Mouse (Mus musculus): ENCODE data around the gene Ppa2. TPM values are rescaled to one million over a fixed set of nuclear protein-coding genes. Genes with fewer than 3 reads are reported as not detected.

The Ppa2 gene
- total and polyA plus RNA-seq, 3 experiments, result 33.6 to 36.3 TPM; not detected in 1

DNA sequence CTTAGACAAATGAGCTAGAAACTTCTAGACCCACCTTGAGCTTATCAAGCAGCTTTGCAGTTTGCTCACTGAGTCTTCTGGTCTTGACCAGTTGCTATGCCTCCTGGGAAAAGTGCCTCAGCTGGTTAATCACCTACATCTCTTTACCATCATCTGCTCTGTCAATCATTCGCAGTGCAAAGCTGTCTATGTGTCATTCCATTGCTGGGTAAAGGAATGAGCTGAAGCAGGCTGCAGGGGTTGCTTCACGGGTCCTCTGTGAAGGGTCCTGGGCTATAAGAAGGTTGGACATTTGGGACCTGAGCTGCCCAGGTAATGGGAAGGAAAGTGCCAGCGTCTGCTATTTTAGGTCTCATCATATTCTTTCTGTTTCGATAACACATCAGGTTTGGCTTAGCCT is 93.9 kb downstream of the Ppa2 start:
- H3K27ac ChIP-seq (ENCODE audit: control insufficient read depth, low read depth, low read length), result no peak overlapping the region
- H3K79me2 ChIP-seq (ENCODE audit: control insufficient read depth, insufficient read depth, low read length, poor library complexity), result no peaks in the 10 kb centered on the region
- H3K9ac ChIP-seq (ENCODE audit: control insufficient read depth, low read depth, low read length, poor library complexity, severe bottlenecking), result no peak overlapping the region
- H3K4me3 ChIP-seq (ENCODE audit: control insufficient read depth in 1 of 2, insufficient read depth in 1 of 2, low read depth in 2 of 2, low read length in 2 of 2), result no peak overlapping the region
- no peaks in the 10 kb centered on the region for H3K9me3 ChIP-seq (replicated peaks; ENCODE audit: insufficient read depth, low read length)
- H3K27me3 ChIP-seq (ENCODE audit: control insufficient read depth in 1 of 2, insufficient read depth in 2 of 2, low read length in 2 of 2), result no peaks in the 10 kb centered on the region; a peak in 1 of 4 replicates
- DNase-seq (ENCODE audit: low read depth, low spot score), result no peak
- H3K4me1 ChIP-seq (ENCODE audit: control insufficient read depth in 1 of 2, insufficient read depth in 2 of 2, low read length in 2 of 2), result no peaks in the 10 kb centered on the region
- TF ChIP-seq MAFK (IDR thresholded peaks at IDR 0.05; ENCODE audit: borderline replicate concordance, low read depth, low read length), result no peak
- TF ChIP-seq MAZ (IDR thresholded peaks at IDR 0.05; ENCODE audit: low read depth, low read length), result no peak
- no peak for TF ChIP-seq UBTF (IDR thresholded peaks at IDR 0.05; ENCODE audit: borderline replicate concordance, insufficient read depth, low read depth, low read length)
- no peak for TF ChIP-seq RAD21 (IDR thresholded peaks at IDR 0.05; ENCODE audit: low read depth, low read length)
- no peak for TF ChIP-seq GATA1 (IDR thresholded peaks at IDR 0.05; ENCODE audit: low read depth, low read length)
- no peaks in the 10 kb centered on the region for H3K36me3 ChIP-seq (ENCODE audit: control insufficient read depth in 1 of 2, insufficient read depth in 2 of 2, low read length in 2 of 2)

- Histone ChIP-seq H3K27ac (ENCODE audit: control insufficient read depth, low read depth, low read length) (no peak overlapping the region), H3K79me2 (ENCODE audit: control insufficient read depth, insufficient read depth, low read length, poor library complexity) (no peaks in the 10 kb centered on the region), H3K36me3 (ENCODE audit: control insufficient read depth in 1 of 2, insufficient read depth in 2 of 2, low read length in 2 of 2) (no peaks in the 10 kb centered on the region), H3K4me3 (ENCODE audit: control insufficient read depth in 1 of 2, insufficient read depth in 1 of 2, low read depth in 2 of 2, low read length in 2 of 2) (no peak overlapping the region), H3K27me3 (ENCODE audit: control insufficient read depth in 1 of 2, insufficient read depth in 2 of 2, low read length in 2 of 2) (no peaks in the 10 kb centered on the region; a peak in 1 of 4 replicates), H3K9ac (ENCODE audit: control insufficient read depth, low read depth, low read length, poor library complexity, severe bottlenecking) (no peak overlapping the region), H3K4me1 (ENCODE audit: control insufficient read depth in 1 of 2, insufficient read depth in 2 of 2, low read length in 2 of 2) (no peaks in the 10 kb centered on the region), H3K9me3 (replicated peaks; ENCODE audit: insufficient read depth, low read length) (no peaks in the 10 kb centered on the region)
- TF ChIP-seq JUND (IDR thresholded peaks at IDR 0.05; ENCODE audit: low read depth, low read length) (no peak), MXI1 (IDR thresholded peaks at IDR 0.05; ENCODE audit: low read depth, low read length) (no peak), KAT2A (conservative IDR thresholded peaks at IDR 0.05; ENCODE audit: low read depth, low read length) (no peak), TBP (IDR thresholded peaks at IDR 0.05; ENCODE audit: low read depth, low read length) (no peak), POLR2A (IDR thresholded peaks at IDR 0.05; ENCODE audit: control insufficient read depth in 1 of 2, insufficient read depth in 1 of 2, low read depth in 1 of 2, low read length in 2 of 2, poor library complexity in 1 of 2) (no peak)
- DNase-seq (ENCODE audit: low read depth, low spot score), result peak; percentile 4
Measured at GRCm38 (mm10) chr3:133405636-133406035, 95.7 kb downstream of the Ppa2 start.

DNA sequence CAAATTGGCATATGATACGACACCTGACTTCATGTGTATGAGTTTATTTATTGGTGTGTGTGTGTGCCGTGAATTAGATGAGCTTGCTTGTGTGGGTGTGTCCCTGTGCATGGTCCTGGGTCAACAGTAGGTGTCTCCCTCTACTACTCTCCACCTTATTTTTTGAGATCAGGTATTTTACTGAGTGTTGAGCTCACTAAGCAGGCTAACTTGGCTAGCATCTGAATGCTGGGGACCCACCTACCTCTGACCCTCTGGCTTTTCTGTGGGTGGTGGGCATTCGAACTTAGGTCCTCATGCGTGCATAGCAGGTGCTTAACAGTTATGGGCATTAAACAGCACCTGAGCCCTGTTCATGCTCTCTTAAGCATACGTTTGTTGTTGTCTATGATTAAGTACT is 96.3 kb downstream of the Ppa2 start:
- Histone ChIP-seq H3K9ac (ENCODE audit: control insufficient read depth, low read depth, low read length, poor library complexity, severe bottlenecking) (no peak overlapping the region), H3K36me3 (ENCODE audit: control insufficient read depth in 1 of 2, insufficient read depth in 2 of 2, low read length in 2 of 2) (no peaks in the 10 kb centered on the region), H3K79me2 (ENCODE audit: control insufficient read depth, insufficient read depth, low read length, poor library complexity) (no peaks in the 10 kb centered on the region), H3K9me3 (replicated peaks; ENCODE audit: insufficient read depth, low read length) (no peaks in the 10 kb centered on the region), H3K4me1 (ENCODE audit: control insufficient read depth in 1 of 2, insufficient read depth in 2 of 2, low read length in 2 of 2) (no peaks in the 10 kb centered on the region), H3K27me3 (ENCODE audit: control insufficient read depth in 1 of 2, insufficient read depth in 2 of 2, low read length in 2 of 2) (no peaks in the 10 kb centered on the region; a peak in 1 of 4 replicates), H3K4me3 (ENCODE audit: control insufficient read depth in 1 of 2, insufficient read depth in 1 of 2, low read depth in 2 of 2, low read length in 2 of 2) (no peak overlapping the region), H3K27ac (ENCODE audit: control insufficient read depth, low read depth, low read length) (no peak overlapping the region)
- DNase-seq (ENCODE audit: low read depth, low spot score), result peak; percentile 25
- TF ChIP-seq UBTF (IDR thresholded peaks at IDR 0.05; ENCODE audit: borderline replicate concordance, insufficient read depth, low read depth, low read length) (no peak), MAZ (IDR thresholded peaks at IDR 0.05; ENCODE audit: low read depth, low read length) (no peak), MEF2A (IDR thresholded peaks at IDR 0.05; ENCODE audit: extremely low read depth, insufficient replicate concordance, low read depth, low read length, poor library complexity, severe bottlenecking) (no peak), NELFE (IDR thresholded peaks at IDR 0.05; ENCODE audit: low read depth, low read length) (no peak), MYC (IDR thresholded peaks at IDR 0.05; ENCODE audit: low read depth, low read length) (no peak), GABPA (IDR thresholded peaks at IDR 0.05; ENCODE audit: low read depth, low read length) (no peak), CTCF (IDR thresholded peaks at IDR 0.05 in 2 of 3, conservative IDR thresholded peaks at IDR 0.05 in 1 of 3; ENCODE audit: control insufficient read depth in 1 of 3, insufficient read depth in 1 of 3, low read depth in 2 of 3, low read length in 3 of 3, poor library complexity in 1 of 3, severe bottlenecking in 1 of 3) (peak; percentile 29 to 47 (median 46)), JUND (IDR thresholded peaks at IDR 0.05; ENCODE audit: low read depth, low read length) (no peak), ZNF384 (IDR thresholded peaks at IDR 0.05; ENCODE audit: low read depth, low read length) (no peak), SMC3 (IDR thresholded peaks at IDR 0.05; ENCODE audit: low read depth, low read length) (peak; percentile 60), MXI1 (IDR thresholded peaks at IDR 0.05; ENCODE audit: low read depth, low read length) (no peak), RAD21 (IDR thresholded peaks at IDR 0.05; ENCODE audit: low read depth, low read length) (peak; percentile 65), MAFK (IDR thresholded peaks at IDR 0.05; ENCODE audit: borderline replicate concordance, low read depth, low read length) (no peak), BHLHE40 (IDR thresholded peaks at IDR 0.05; ENCODE audit: borderline replicate concordance, low read depth, low read length) (no peak), ZC3H11A (IDR thresholded peaks at IDR 0.05; ENCODE audit: low read depth, low read length) (peak; percentile 38; the same call in 1 of the 2 replicates), EP300 (IDR thresholded peaks at IDR 0.05; ENCODE audit: low read depth in 1 of 2, low read length in 2 of 2) (no peak), ZMIZ1 (IDR thresholded peaks at IDR 0.05; ENCODE audit: low read depth, low read length) (no peak), MYB (IDR thresholded peaks at IDR 0.05; ENCODE audit: low read depth, low read length) (no peak)

Measured in MEL (cell line).